Mouse (Mus musculus): ENCODE results near the gene Npc1l1.

Npc1l1 gene

GRCm38 (mm10) chr11:6163062-6163461 is 66.9 kb downstream of the Npc1l1 start:
- no peak for DNase-seq (ENCODE audit: low spot score)

DNA sequence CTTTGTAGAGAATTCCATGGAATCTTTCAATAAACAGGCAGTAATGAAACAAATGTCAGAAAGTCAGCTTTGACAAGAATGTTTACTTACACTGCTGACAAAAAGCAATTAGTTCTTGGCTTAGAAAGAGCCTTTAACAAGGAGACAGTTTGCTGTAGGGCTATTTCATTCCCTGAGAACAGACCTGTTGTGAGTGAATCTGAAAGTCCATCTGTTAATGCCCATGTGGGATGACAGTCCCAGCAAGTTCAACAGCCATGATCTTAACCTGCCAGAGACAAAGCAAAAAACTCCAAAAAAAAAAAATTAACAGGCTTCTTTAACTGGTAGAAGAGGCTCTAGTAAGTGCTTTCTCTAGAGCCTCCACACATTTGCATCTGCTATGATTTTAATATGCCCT is 68.4 kb downstream of the Npc1l1 start:
- no peak for DNase-seq (ENCODE audit: low spot score)

Data from layer of hippocampus, adult 11-12 months (tissue).